Mouse (Mus musculus): ENCODE data around the gene Adk. TPM values are rescaled to one million over a fixed set of nuclear protein-coding genes. Genes with fewer than 3 reads are reported as not detected.

Adk gene
- 92.6 TPM for polyA plus RNA-seq (2014; fragmentation: Illumina TruSeq; extraction: RNeasy Lipid Tissue Mini Kit (QIAGEN cat#74804); ENCODE audit: insufficient read depth, low read depth, low replicate concordance)

DNA sequence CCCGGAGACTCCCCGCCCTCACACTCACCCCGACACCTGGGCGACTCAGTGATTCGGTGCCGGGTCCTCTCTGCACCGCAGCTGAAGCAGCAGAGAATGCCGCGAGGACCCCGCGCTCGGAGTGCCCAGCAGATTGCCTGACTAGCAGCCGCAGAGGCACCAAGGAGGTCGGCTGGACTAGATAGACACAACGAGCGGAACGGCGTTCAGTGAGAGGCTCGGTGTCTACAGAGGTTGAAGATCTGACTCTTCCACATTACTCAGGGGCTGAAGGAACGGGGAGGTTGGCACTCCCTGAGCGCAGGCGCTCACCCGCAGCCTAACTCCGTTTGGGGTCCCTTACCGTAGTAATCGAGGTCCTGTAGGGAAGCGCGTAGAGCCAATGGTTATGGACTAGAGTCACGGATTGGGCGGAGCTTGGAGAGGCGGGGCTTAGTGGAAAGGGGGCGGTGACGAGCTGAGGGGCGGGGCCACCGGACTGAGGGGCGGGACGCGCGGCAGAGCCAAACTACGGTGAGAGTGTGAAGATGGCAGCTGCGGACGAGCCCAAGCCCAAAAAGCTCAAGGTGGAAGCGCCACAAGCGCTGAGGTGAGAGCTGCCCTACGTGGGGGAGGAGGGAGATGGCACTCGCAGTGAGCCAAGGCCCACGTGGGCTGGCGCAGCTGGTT is at the start of gene Adk, which contains the start of gene Ap3m1:
Gene Adk (plus strand): TSS at position 463 of the 669 bp plus-strand sequence.
Gene Ap3m1 (minus strand): TSS at position 397 of the 669 bp plus-strand sequence.

DNA sequence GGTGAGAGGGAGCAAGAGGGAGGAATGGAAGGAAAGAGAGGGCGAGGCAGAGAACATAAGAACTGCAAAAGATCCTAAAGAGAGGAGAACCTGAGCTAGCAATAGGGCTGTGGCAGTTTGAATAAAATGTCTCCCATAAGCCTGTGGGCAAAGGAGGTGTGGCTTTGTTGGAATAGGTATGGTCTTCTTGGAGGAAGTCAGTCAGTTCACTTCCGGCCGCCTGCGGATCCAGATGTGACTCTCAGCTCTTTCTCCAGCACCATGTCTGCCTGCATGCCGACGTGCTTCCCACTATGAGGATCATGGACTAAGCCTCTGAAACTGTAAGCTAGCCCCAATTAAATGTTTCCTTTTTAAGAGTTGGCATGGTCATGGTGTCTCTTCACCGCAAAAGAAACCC is 428.9 kb downstream of the Adk start, which contains the start of gene Kat6b:
Gene Kat6b (plus strand): TSS at position 204 of the 400 bp plus-strand sequence.

Other genes with a start within 250 kb of the Adk start
- gene Plau, start 215.9 kb upstream of the Adk start, polyA plus RNA-seq (2014; fragmentation: Illumina TruSeq; extraction: RNeasy Lipid Tissue Mini Kit (QIAGEN cat#74804); ENCODE audit: insufficient read depth, low read depth, low replicate concordance) = 6.6 TPM
- 54.6 TPM for gene Vcl, start 123.2 kb upstream of the Adk start, polyA plus RNA-seq (2014; fragmentation: Illumina TruSeq; extraction: RNeasy Lipid Tissue Mini Kit (QIAGEN cat#74804); ENCODE audit: insufficient read depth, low read depth, low replicate concordance)
- 18.0 TPM for gene Ap3m1, start 66 bp upstream of the Adk start, polyA plus RNA-seq (2014; fragmentation: Illumina TruSeq; extraction: RNeasy Lipid Tissue Mini Kit (QIAGEN cat#74804); ENCODE audit: insufficient read depth, low read depth, low replicate concordance)